Mouse (Mus musculus) G1E (cell line): ENCODE measurements at regions not wholly inside any gene's neighbourhood (a gene's known extent, or its start where the extent isn't known, plus 50 kb on each side); places are given as distances from the start of the nearest gene placed in this dataset.

Experiments
- CTCF ChIP-seq: IDR thresholded peaks from 2 replicates; pipeline ENCODE4 v1.5.1; 2012; ENCODE audit warnings: low read depth, low read length, inconsistent platforms, mixed read lengths
- POLR2AphosphoS5 ChIP-seq: IDR thresholded peaks from 2 replicates; pipeline ENCODE4 v1.6.1; 2012; ENCODE audit warnings: low read depth, low read length, inconsistent platforms; ENCODE audit not compliant: insufficient replicate concordance
- TAL1 ChIP-seq: conservative IDR thresholded peaks from 2 replicates; pipeline ENCODE4 v1.6.1; 2012; ENCODE audit warnings: low read depth, low read length, inconsistent platforms, mixed read lengths

GRCm38 (mm10) chr5:111893905-111894311 lies 160.2 kb downstream of the Gm26897 start:
- TF ChIP-seq CTCF: no peak
- TF ChIP-seq TAL1: no peak
- TF ChIP-seq POLR2AphosphoS5: no peak
